Mouse (Mus musculus) frontal cortex, adult 2 months (tissue): ENCODE data around the gene Acer2. TPM values are rescaled to one million over a fixed set of nuclear protein-coding genes. Genes with fewer than 3 reads are reported as not detected.
A peak's percentile ranks its signal among the peaks of the same experiment; 100 is the strongest.

ENCODE experiments used
- DNase-seq, 2 experiments: peaks; one replicate each; pipeline ENCODE4 v3.0.0; 2022; ENCODE audit warnings: low spot score in 1 of 2; ENCODE audit errors: extremely low spot score in 1 of 2
- polyA plus RNA-seq: library from polyadenylated mRNA; depleted of rRNA; stranded (reverse); fragments of >200 nt; gene quantifications from 2 replicates; pipeline ENCODE4 v1.2.3, GENCODE M21; 2012

Gene Acer2
- polyA plus RNA-seq, 1 experiment = 5.3 TPM

GRCm38 (mm10) chr4:86886160-86886878 is 12.1 kb downstream of the Acer2 start:
- no peak for DNase-seq

DNA sequence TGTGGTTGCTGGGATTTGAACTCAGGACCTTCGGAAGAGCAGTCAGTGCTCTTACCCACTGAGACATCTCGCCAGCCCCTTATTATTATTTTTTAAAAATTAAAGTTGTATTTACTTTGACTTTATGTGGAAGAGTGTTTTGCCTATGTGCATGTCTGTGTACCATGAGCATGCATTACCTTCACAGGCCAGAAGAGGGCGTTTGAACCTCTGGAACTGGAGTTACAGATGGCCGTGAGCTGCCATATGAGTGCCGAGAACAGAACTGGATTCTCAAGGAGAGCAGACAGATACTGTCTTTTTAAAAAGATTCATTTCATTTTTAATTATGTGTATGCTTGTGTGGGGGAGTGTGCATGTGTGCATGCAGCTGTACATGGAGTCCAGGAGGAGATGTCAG is 13.7 kb downstream of the Acer2 start:
- no peak for DNase-seq

DNA sequence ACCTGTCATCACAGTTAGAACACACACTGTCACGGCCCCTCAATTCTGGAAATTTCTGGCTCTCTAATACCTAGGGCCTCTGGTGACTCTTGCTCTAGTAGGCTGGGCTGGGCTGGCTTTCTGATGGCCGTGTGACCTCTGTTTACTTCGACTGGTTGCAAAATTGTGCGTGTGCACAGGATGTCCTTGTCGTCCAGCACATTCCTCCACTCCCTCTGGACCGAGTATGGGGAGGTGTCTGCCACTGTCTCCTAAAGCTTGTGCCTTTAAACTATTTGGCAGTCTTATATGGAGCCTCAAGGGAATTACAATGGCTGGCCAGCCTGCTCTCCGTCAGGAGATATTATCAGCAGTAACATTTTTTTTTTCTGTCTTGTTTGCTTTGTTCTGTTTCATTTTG is 23.2 kb downstream of the Acer2 start:
- no peak for DNase-seq

- no peak for DNase-seq
These were observed 24.7 kb downstream of the Acer2 start for GRCm38 (mm10) chr4:86898791-86899474.

- no peak for DNase-seq
These were observed 28.2 kb downstream of the Acer2 start for GRCm38 (mm10) chr4:86902351-86902750.

DNA sequence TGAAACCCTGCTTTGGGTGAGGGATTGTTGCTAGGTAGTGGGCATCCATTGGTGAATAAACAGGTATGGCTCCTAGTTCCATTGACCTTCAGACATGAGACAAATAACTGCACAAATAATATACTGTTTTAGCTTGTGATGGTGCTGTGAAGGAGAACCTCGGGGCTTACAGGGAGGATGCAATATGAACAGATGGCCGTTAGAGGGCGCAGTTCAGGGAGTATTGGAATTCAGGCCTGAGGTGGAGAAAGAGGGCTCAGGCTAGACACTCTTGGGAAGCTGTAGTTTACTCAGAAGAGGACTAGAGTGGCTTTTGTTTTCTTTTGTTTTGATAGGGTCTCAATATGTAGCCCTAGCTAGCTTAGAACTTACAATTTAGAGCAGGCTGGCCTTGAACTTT is 30.8 kb downstream of the Acer2 start:
- no peak for DNase-seq

GRCm38 (mm10) chr4:86905869-86906268 is 31.7 kb downstream of the Acer2 start:
- no peak for DNase-seq

DNA sequence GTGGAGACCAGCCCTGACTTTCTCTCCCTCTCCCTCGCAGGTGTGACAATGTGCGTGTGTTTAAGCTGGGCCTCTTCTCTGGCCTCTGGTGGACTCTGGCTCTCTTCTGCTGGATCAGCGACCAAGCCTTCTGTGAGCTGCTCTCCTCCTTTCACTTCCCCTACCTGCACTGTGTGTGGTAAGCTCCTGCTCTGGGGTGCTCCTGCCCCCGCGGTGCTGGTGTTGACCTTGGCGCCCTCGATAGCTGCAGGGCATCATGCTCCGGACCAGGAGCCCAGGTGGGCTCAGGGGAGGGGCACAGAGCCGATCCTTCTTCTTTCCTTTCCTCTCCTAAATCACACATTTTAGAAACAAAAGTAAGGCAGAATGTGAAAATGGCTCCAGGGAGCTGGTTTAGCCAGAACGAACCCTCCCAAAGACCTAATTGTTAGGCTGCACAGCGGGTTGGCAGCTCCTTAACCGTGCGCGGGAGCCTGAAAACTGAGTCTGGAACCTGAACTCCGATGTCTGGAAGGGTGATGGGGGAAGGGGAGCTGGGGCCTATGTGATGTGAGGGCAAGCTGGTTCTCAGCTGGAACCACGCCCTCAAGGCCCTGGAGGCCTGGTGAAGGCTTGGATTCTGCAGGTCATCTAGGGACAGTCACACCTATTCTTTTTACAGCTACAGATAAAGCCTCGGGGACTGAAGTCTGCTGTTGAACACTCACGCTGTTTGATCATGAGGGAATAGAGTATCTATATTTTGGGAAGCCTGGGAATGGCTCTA is 37.6 kb downstream of the Acer2 start:
- no peak for DNase-seq

DNA sequence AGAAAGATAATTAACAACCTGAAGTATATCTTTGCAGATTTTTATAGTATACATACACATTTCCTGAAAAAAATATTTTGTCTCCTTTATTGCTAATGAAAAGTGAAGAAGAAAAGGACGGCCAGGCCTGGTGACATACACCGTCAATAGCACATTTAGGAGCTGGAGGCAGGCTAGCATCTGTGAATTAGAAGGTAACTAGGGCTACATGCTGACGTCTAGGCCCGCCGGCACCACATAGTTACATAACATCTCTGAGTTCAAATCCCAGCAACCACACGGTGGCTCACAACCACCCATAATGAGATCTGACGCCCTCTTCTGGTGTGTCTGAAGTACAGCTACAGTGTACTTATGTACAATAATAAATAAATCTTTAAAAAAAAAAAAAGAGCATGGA is 38.6 kb downstream of the Acer2 start:
- no peak for DNase-seq

GRCm38 (mm10) chr4:86916062-86916461 is 41.9 kb downstream of the Acer2 start:
- DNase-seq = no peak

- DNase-seq = peak in 1 of 2 experiments; percentile 17
These were observed 49.4 kb downstream of the Acer2 start for GRCm38 (mm10) chr4:86923476-86924055.

DNA sequence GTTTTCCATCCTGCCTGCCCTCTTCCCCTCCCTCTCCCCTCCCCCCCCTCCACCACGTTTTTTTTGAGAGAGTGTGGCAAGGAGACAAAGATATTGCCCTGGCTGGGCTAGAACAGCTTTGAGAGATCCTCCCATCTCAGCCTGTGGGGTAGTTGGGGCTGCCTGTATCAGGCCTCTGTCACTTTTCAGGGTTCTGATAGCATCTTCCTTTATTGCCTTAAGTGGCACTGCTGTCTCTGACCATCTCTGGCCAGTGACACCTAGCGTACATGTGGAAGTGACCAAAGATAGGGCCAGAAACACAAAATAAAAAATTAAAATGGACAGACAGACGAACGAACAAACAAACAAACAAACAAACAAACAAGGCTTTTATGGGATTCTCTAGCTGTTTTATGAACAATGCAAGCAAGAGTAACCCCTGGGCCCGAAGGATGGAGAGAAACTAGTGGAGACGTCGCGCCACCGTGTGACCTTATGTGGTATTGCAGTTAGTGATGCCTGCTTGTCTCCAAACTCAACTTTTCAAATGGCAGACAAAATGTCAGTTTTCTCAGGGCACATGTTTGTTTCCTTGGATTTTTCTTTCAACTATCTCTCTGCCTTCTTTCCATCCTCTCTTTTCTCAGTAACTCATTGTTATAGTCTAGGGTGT is 50.7 kb downstream of the Acer2 start:
- peak; percentile 39 to 92 for DNase-seq

DNA sequence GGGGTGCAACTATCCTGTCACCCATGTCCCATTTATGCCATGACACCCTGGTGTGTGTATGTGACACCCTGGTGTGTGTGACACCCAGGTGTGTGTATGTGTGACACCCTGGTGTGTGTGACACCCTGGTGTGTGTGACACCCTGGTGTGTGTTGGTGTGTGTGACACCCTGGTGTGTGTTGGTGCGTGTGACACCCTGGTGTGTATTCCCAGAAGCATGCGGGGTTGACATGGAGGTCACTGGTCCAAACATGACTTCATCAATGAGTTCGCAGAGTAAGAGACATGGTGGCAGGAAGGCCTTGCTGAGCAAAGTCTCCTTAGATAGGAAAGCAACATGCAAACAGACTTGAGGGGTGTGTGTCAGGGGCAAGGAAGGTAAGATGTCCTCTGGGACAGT is 52.8 kb downstream of the Acer2 start:
- no peak for DNase-seq

- no peak for DNase-seq
These were observed 56.0 kb downstream of the Acer2 start for GRCm38 (mm10) chr4:86930101-86930635.

DNA sequence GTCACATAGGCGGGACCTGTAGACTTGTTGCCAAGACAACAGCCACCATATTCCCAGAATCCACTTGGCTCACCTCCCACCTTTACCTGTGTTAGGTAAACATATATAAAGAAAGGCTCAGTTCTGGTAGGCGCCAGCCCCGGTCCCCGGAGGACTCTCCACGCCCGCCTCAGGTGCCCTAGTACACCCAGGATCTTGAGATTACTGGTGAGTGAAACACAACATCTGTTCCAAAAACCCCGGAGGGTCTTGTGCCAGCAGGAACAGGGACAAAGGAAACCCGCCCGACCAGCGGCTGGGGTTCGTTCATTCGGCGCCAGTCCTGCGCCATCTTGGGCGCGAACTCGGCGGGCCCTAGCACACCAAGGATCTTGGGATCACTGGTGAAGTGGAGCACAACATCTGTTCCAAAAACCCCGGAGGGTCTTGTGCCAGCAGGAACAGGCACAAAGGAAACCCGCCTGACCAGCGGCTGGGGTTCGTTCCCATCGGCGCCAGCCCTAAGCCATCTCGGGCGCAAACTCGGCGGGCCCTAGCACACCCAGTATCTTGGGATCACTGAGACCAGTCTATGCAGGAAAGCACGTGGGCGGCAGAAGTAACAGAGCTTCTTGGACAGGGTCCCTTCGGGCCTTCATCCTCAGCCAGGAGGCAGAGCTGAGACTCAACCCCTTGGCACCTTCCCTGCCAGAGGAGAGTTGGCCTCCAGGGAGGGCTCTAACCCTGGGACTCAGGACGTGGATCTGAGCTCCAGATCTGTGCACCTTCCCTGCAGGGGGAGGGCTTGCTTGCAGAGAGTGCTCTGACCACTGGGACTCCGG is 56.6 kb downstream of the Acer2 start:
- DNase-seq = peak; percentile 33 to 66

DNA sequence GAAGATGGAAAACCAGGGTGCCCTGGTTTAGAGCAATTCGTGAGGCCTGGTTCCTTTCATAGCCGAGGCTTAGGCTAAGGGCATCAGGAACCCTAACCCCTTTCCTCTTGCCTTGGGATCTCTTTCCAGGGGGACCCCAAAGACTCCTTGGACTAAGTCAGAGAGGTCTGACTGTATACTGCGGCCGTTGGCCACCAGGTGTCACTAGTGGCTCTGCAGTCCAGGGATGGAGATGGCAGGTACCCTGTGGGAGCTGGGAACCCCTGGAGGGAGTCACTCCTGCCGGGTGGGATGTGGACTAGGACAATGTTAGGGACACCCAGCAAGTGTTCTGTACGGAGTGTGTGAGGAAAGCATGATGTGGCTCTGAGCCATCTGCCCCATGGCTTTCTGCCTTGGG is 58.8 kb downstream of the Acer2 start:
- DNase-seq = no peak

DNA sequence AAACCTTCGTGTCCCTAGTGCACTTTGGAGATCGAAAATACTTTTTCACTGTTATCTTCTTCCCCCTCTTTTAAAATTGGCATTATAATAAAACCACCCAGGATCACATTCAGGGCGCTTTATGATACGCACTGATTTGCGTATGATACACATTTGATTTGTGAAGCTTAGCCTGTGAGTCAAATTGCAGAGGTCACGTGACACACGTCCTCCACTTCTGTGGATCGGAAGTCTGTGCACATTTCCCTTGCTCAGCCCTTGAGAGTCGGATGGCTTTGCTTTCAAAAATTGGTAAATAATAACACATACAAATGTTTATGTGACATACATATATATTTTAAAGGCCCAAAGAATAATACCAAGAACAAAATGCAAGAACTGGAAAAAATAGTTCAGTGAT is 62.0 kb downstream of the Acer2 start:
- DNase-seq = no peak

DNA sequence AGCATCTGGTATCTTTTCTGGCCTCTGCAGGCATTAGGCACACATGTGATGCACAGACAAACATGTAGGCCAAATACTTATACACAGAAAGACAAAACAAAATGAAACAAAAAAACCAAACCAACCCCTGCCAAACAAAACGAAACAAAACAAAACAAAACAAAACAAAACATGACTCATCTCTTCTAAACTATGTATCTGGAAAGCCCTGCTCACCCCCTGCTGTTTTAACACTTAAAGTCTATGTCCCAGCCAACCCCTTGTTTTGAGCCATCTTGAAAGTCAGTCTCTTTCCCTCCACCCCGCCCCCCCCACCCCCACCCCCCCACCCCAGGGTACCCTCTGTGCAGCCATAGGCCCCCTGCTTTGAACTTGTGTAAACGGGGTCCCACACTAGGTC is 62.5 kb downstream of the Acer2 start:
- no peak for DNase-seq

DNA sequence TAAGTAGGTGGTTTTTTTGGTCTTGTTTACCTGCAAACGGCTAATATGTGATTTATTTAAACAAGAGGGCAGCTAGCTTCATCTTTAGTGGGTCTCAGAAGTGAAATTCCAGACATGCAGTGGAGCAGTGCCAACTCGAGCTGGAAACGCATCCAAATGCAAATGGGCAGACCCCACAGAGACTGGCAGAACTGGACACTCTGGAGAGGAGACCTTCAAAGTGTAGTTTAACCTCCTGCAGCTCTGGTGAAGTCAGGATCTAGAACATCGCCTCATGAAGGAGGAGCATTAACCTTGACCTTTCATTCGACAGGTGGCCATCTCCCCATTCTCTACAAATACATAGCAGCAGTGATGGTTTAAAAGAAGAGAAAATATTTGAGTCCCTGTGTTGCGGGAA is 68.5 kb downstream of the Acer2 start:
- DNase-seq = no peak

DNA sequence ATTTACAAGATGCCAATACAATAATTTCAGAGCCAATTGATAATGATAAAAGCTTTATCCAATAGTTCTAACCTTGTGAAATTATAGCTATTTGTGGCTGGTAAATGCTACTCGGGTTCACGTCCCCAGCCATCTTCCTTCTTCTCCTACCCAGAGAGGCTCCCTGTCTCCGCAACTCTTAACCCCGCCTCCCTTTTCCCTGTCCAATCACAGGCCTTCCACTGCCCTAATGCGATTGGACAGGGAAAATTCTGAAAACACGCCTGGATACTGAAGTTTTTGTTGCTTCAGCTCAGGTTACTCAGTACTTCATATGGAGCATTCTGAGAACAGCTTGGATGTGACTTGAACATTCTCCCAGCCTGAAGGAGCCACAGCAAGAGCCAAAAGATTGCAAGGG is 69.1 kb downstream of the Acer2 start:
- no peak for DNase-seq
